Mouse (Mus musculus) cerebellum, adult 9-10 months (tissue): ENCODE data around the gene Rab11a.
"Not testable (repeated sequence)": the region's sequence is repeated elsewhere in the genome, so short reads cannot be mapped to it uniquely, and the experiment has no call there.

ENCODE experiments used
- DNase-seq: peaks from one replicate; pipeline ENCODE4 v3.0.0; 2022

Gene Rab11a

DNA sequence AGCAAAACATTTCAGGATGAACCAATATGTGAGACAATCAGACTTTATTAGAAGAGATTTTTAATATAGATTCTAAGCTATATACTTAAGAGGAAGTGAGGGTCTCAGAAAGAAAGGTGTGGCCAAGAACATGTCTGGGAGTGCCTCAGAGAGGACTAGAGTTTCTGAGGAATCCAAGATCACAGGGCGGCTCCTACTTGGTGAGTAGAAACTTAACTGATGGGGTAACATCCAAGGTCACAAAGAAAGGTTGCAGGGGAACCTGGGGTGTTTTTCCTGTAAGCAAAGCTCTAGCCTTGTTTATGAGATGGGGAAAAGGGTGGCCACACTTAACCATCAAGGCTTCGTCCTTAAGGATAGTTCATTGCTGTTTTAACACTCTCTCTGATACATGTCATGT is 1.4 kb upstream of the Rab11a start:
- no peak for DNase-seq

DNA sequence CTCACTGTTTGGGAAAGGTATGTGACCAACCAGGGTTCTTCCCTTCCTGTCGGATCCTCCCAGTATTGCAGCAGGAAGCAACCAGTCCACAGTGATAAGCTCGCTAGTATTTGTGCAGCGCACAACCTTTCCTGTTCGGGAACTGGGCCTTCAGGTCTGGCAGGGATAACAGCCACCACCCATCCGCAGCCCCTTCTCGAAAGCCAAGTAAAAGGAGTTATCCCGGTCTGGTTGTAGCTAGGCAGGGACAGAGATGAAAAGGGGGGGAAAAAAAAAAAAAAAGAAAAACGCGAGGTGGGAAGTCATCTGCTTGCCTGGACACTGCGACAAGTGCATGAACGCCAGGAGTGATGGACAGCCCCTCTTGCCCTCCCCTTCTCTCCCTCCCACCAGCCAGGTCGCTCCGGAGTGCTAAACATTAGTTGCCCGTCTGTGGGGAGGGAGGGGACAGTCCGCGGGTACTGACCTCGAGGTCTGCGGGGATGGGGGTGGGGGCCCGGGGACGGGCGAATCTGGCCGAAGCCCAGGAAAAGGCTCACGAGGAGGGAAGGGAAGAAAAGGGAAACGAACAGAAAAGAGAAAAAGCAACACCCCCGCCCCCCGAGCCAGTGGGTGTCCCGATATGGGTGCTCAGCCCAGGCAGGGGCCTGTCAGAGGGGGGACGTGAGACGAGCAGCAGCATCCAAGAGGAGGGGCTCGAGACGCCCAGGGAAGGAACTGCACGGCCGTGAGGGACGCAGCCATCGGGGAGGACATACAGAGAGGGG is 736 bp downstream of the Rab11a start:
- peak; percentile 55 for DNase-seq

DNA sequence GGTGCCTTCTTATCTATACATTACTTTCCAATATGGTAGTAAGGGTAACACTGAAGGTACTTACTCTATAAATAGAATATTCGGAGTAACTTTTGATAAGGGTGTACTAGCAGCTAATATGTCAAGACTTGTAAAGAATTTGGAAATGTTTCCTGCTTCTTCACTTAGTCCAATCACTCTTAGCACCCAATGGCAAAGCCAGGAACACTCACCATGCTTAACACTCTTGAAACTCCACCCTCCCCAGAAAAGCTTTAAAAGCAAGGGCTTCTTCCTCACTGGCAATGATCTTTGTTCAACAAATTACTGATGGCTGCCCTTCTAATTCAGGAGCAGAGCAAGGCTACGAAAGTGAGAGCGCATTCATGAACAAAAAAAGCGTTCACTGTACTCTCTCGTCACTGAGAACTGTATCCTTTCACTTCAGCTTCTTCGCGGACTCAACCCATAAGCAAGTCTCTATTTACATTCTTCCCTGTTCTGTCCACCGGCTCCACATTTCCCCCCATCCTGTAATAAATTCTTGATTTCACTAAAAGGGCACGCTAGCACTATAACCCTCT is 1.4 kb downstream of the Rab11a start:
- no peak for DNase-seq

DNA sequence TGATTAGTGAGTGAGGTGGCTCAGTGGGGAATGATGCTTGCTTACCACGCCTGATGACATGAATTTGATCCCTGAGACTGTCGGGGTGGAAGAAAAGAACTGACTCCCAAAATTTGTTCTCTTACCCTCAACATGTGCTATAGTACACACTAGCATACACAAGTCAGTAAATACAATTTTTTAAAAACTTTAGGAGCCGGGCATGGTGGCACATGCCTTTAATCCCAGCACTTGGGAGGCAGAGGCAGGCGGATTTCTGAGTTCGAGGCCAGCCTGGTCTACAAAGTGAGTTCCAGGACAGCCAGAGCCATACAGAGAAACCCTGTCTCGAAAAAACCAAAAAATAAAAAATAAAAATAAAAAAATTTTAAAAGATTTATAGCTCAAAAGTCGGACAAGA is 2.6 kb downstream of the Rab11a start:
- not testable (repeated sequence) for DNase-seq

DNA sequence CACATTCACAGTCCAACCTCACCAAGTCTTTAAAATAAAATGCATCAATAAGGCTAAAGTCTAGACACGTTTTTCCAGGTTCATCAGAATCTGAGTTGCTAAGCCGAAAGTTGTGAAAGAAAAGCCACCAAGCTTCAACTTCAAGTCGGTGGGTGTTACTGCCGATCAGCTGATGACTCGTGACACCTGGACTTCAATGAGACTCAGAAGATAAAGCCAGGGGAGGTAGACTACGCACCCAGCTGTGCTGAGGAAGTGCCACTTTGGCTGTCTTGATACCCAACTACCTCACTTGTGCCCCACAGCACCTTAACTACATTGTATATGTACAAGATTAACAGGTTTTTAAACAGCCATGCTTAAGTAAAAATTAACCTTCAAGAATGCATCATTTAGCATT is 3.4 kb downstream of the Rab11a start:
- DNase-seq: no peak

DNA sequence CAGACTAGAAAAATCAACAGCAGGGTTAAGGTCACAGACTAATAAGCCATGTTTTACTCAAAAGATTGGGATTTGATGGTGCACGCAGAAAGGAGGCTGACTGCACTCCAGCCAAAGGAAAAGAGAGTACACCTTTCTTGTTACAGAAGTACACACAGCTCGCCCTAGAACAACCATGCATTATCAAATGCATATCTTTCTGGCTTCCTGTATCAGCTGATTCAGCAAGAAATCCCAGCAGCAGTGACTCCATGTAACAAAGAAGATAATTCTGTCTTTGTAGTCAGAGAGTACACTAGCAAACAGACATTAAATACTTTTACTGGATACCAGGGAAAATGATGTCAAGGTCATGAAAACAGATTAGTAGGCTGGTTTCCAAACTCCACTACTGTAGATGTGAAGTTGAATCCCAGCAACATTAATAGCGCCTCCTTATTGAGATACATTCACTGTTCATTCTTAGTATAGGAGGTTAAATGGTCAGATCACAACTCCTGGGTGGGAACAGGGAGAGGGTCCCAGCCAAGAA is 6.5 kb downstream of the Rab11a start:
- DNase-seq: no peak

DNA sequence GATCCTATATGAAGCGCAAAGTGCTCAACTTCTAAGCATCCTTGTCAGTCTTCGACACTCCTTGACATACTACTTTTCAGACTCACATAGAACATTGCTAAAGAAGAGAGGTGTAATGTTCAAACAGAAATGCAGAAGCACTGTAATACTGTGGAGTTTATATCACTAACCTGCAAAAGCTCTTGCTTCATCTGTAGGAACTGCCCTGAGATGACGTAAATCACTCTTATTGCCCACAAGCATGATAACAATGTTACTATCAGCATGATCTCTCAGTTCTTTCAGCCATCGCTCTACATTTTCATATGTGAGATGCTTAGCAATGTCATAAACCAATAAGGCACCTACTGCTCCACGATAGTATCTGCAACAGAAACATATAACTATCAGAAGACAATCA is 11.1 kb downstream of the Rab11a start:
- no peak for DNase-seq

DNA sequence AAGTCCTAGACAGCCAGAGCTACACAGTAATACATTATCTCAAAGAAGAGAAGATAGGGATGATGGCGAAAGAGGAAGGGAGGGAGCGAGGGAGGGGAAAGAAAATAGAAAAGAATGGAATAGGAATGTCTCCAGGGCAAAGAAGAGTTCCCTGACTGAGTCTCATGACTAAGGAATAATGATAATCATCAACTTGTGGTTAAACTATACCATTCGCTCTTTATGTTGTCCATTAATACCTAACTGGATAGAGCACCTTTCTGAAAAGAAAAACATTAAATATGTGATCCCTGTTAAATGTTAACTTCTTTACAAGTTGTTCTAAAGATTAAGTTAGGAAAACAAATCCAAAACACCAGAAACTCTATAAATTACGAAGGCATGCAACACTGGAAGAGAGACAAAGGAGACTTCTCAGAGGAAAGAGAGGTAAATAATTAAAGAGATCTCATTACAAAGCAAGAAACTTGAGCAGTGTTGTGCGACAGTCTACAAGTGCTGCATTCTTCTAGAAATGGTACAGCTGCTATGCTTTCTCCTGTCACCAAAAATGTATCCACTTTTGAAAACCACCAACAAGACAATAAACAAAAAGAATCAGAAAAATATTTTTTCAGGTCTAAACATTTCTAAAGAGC is 17.9 kb downstream of the Rab11a start:
- DNase-seq: no peak

DNA sequence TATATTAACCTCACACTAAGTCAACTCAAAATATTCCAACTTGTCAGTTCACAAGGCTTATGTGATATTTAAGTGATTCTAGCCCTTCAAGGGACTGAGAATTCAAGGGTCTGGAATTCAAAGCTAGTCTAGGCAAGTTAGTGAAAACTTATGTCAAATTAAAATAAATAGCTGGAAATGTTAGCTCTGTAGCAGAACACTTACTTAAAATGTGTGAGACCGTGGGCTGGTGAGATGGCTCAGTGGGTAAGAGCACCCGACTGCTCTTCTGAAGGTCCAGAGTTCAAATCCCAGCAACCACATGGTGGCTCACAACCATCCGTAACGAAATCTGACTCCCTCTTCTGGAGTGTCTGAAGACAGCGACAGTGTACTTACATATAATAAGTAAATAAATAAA is 27.3 kb downstream of the Rab11a start:
- not testable (repeated sequence) for DNase-seq

DNA sequence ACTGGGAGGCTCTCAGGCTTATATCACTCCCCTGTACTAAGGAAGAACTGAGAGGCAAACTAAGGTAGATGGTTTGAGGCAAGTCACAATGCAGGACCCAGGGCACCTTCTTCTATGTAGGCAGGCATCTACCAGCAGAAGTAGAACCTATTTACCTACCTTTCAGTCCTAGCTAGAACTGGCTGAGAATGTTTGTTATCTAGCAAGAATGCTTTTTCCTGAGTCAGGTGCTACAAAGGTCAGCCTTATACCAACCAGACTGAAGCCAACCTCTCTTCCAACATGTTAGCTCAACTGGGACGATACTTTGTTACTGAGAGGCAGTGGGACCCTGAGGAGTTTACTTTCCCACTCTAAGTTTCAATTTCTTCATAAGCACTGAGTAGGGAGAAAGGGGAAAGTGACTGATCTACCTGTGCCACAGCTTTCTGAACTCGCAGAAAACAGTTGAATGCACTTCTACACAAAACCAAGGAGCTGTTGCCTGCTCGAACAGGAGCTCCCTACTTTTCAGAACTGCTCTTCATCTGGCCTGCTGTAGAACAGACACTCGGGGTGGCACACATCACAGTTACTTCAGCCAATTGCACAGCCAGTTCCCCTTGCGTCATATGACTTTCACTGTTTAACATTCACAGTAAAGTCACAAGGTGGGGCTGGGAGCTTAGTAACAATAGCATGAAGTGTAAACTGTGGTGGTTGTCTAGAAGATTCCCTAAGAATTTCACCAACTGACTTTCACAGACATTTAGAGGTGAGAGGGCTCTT is 33.3 kb downstream of the Rab11a start:
- no peak for DNase-seq

DNA sequence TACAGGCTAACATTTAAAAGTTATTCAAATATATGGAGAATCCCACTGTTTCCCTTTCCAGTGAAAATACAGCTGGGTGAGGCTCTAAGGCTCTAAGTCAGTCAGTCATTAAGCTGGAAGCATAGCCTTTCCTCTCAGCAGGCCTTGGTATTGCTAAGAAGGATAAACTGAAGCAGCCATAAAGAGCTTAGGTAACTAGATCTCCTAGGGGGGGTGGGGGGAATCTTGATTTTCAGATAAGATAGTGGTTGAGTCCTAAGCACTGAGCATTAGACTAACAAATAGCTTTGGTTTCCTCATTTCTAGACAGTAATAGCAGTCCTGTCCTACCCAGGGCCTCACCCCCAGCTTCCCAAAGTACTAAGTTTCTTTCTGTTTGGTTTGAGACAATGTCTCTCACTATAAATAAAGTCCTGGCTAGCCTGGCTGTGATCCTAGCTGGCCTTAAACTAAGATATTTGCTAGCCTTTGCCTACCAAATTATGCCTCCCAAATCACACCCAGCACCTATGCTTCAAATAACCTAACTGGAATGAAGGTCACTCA is 34.1 kb downstream of the Rab11a start:
- DNase-seq: no peak

DNA sequence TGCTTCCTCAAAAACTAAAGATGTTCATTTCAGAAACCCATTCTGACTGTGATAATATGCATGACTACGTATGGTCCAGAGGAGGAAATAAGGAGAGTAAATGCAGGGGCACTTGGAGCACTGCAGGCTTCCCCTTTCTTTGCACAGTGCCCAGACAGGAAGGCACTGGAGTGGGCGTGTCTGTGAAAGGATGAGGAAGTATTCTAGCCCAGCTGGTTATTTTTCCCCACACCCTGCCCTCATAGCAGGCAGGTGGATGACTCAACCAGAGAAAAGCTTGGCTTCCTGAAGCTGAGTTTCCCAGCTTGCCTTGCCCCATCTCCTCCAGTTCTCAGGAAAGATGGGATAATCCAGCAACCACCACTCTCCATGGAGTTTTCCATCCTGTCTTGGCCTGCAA is 34.6 kb downstream of the Rab11a start:
- no peak for DNase-seq

DNA sequence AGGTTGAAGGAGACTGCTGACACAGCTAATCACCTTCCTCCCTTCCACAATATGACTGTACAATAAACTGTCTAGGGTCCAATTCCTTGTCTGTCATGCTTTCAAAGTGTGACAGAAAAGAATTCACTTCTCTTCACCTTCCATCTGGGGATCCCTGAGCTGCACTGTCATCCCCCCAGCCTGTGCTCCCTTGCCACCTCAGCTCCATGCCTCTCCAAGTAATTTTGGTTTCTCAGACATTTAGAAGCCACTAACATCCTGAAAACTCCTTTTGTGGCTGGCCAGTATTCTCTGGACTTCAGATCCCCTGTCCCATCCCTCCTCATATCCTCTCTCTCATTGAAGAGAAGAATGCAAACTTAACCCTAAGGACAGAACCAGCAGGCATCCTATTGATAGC is 35.2 kb downstream of the Rab11a start:
- DNase-seq: no peak

DNA sequence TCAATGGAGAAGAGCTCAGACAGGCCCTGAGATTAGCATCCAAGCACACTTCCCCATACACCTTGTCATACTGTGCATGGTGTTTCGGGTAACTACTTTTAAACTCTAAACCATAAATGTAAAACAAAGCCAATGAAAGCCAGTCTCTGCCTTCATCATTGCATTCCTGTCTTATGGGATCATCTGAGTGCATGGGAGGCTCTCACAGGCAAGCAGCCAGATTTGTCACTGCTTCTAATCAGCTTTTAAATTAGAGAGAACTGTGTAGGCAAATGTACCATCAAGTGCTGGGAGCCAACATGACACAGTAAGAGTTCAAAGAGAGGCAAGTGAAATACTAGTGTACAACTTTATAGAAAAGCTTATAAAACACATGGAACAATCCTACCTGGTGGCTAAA is 35.9 kb downstream of the Rab11a start:
- no peak for DNase-seq

DNA sequence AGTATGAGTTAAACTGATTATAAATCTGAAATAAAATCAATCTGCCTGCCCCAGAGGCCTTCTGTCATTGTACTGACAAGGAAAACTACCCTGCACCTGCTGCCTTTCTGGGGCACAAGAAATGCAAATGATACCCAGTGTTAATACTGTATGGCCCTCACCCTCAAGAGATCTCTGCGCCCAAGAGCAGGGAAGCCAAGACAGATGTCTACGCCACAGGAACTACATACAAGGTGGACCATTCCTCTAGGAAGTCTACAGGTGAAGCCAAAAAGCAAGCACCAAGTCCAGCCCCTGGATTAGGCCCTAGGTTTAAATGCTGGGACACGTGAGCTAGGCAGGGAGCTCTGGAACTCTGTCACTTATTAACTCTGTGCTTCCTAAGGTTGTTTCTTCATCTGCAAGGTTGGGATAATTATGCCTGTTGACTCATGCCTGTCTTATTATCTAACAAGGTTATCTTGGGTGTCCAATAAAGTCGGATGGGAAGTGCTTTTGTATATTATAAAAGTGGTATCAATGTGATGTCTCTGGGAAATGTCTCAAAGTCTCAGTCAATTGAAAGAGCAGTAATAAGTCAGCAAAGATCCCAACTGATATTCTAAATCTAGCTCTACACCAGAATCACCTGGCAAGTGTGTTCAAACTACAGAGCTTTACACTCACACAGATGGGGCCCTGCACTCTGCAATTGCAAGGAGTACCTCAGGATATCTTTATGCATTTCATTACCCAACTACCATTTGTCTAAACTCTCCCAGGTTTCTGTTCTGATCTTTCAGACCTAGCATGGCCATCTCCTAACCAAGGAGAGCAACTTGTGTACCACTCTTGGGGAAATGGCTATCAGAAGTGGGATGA is 36.9 kb downstream of the Rab11a start:
- DNase-seq: no peak

DNA sequence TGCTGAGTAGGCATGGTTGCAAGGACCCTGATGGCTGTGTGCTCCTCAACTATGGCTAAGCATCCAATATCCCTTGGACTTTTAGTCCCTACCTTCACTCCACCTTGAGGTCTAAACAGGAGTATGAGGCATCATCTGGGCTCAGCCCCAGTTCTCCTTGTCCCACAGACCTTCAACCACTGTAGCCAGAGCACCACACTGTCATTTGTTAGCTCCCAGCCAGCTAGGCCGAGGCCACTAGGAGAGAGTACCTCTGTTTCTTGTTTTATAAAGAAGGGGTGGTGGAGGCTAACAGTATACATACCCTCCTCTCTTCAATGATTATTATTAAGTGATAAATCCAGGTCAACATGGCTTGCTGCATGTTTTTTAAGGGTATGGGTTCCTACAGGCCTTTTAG is 39.0 kb downstream of the Rab11a start:
- DNase-seq: no peak

DNA sequence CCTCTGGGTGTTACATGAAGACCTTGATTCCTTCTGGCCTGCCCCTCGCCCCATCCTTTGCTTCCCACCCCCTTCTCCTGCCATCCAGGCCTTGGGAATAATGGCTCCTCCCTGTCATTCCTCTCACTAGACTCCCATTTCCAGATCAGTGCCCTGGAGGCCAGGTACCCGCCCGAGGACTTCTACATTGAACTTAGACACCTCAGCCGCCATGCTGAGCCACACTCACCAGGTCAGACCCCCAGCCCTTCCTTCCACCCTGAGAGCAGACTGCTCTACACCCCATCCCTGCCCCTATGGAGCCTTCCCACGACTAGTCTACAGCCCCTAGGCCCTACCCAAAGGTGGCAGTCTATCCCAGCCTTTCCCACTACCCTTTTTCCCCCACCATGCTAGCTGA is 39.9 kb downstream of the Rab11a start:
- DNase-seq: no peak

DNA sequence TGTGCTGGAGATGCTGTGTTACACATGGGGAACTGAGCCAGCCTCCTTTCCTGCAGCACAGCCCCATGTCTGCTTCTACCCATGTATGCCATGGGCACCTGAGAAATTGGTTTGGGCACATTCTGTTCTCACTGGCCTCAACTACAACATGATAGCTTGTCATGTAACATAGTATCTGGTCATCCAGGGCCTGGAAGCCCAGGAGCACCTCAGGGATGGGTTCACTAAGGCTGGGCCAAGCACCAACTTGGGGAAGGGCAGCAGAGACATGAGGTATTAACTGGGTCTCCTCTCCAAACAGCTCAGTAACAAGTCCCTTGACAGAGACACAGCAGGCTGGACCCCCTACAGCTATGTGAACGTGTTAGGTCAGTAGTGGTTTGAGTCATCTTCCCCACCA is 40.6 kb downstream of the Rab11a start:
- no peak for DNase-seq

DNA sequence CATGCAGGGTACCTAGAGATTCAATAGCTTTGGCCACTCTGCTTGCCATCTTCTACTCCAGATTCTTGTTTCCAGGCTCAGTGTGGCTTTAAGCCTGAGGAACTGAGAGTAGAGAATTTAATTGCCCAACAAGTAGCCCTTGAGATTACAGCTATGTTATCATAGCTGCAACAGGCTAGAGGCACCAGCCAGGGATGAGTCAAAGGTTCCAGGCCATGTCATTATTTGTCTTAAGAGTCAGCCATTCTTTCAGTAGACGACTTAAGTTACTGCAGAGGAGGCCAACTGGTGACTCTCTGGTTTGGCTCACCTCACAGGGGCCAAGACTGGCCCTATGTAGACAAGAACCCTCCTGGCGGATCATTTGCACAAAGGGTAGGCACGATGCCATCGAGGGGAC is 41.2 kb downstream of the Rab11a start:
- DNase-seq: no peak

DNA sequence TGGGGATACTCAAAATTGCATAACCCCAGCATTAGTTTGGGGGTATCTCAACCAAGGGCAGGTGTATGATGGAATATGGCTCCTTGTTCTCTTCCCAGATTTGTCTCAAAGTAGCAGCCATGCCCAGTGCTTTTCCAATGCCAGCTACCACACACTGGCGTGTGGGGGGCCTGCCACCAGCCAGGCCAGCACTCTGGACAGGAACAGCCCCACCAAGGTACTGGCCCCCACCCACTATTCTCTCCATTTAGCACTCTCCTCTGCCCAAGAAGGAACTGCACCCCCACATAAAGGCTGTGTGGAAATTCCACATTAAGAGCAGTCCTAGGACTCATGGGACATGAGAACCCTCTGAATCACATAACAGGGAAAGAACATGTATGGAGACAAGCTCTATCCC is 42.3 kb downstream of the Rab11a start:
- no peak for DNase-seq

DNA sequence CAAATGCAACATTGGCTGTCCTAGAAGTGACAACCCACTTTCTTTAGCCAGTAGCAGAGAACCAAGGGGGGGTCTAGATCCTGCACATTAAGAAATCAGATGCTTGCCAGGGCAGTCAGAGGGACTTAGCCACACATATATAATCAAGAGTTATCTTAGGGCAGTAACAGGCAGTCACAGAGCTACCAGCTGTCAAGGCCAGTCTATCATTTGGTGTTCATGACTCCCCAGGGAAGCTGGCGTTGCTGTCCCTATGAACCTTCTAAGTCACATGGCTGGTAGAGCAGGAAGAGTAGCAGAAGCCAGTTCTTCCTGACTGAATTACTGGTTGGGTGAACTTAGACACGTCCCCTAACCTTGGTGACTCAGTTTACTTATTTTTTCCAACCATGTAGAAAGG is 44.5 kb downstream of the Rab11a start:
- DNase-seq: no peak

DNA sequence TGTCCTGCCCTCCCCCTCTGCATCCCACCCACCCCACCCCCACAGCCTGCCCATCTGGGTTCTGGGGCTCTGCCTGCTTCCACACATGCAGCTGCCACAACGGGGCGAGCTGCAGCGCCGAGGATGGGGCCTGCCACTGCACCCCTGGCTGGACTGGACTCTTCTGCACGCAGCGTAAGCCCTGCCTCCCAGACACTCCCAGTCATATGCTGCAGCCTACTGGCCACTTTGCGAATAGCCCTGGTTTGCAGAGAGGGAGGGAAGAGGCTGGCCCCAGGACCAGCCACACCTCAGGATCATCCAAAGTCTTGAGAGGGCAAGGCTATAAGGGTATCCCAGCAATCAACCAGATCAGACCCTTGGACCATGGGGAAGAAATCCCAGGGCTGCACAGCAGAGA is 46.4 kb downstream of the Rab11a start:
- DNase-seq: peak; percentile 73
